Mouse (Mus musculus) MEL (cell line): Measurements from ENCODE around the gene Mfap3. TPM values are rescaled to one million over a fixed set of nuclear protein-coding genes. Genes with fewer than 3 reads are reported as not detected.

Source experiments
- DNase-seq: peaks from one replicate; pipeline ENCODE4 v3.0.0; 2011; ENCODE audit warnings: low read depth, low spot score
- H3K27ac ChIP-seq: 2 replicates; pipeline ENCODE4 v1.5.1; 2012; ENCODE audit warnings: low read depth, mild to moderate bottlenecking, control low read depth, low read length, moderate library complexity; ENCODE audit not compliant: control insufficient read depth
- H3K27me3 ChIP-seq, 2 experiments: fragments of 150-350 bp in 1 of 2; sonication (generic) in 1 of 2; 2 replicates each; pipeline ENCODE4 v1.6.1; 2012; ENCODE audit warnings: low read length in 2 of 2, mild to moderate bottlenecking in 2 of 2, improper control_type of control experiment in 1 of 2, moderate library complexity in 1 of 2; ENCODE audit not compliant: insufficient read depth in 2 of 2, control insufficient read depth in 1 of 2
- H3K36me3 ChIP-seq, 2 experiments: 2 replicates each; pipeline ENCODE4 v1.6.1; 2012 to 2014; ENCODE audit warnings: low read length in 2 of 2, improper control_type of control experiment in 1 of 2, inconsistent platforms in 1 of 2, mild to moderate bottlenecking in 1 of 2; ENCODE audit not compliant: insufficient read depth in 2 of 2, control insufficient read depth in 1 of 2
- H3K4me1 ChIP-seq, 2 experiments: fragments of 150-350 bp in 1 of 2; sonication (generic) in 1 of 2; 2 replicates each; pipeline ENCODE4 v1.6.1; 2012; ENCODE audit warnings: low read length in 2 of 2, improper control_type of control experiment in 1 of 2, mild to moderate bottlenecking in 1 of 2; ENCODE audit not compliant: insufficient read depth in 2 of 2, control insufficient read depth in 1 of 2
- H3K4me3 ChIP-seq, 2 experiments: fragments of 150-350 bp in 1 of 2; sonication (generic) in 1 of 2; 2 replicates each; pipeline ENCODE4 v1.5.1; 2012; ENCODE audit warnings: low read depth in 2 of 2, low read length in 2 of 2, mild to moderate bottlenecking in 2 of 2, moderate library complexity in 2 of 2, control low read depth in 1 of 2, improper control_type of control experiment in 1 of 2; ENCODE audit not compliant: control insufficient read depth in 1 of 2, insufficient read depth in 1 of 2
- H3K79me2 ChIP-seq: 2 replicates; pipeline ENCODE4 v1.6.1; 2012; ENCODE audit warnings: mild to moderate bottlenecking, low read length, moderate library complexity; ENCODE audit not compliant: control insufficient read depth, poor library complexity, insufficient read depth
- H3K9ac ChIP-seq: 2 replicates; pipeline ENCODE4 v1.6.1; 2012; ENCODE audit warnings: low read depth, mild to moderate bottlenecking, control low read depth, low read length, moderate library complexity; ENCODE audit not compliant: control insufficient read depth, poor library complexity, severe bottlenecking
- H3K9me3 ChIP-seq: fragments of 150-350 bp; sonication (generic); replicated peaks from 2 replicates; pipeline ENCODE4 v1.6.1; 2012; ENCODE audit warnings: mild to moderate bottlenecking, low read length, improper control_type of control experiment, moderate library complexity; ENCODE audit not compliant: insufficient read depth
- BHLHE40 ChIP-seq: IDR thresholded peaks from 2 replicates; pipeline ENCODE4 v1.6.1; 2012; ENCODE audit warnings: low read depth, mild to moderate bottlenecking, inconsistent platforms, low read length, improper control_type of control experiment, borderline replicate concordance
- CHD1 ChIP-seq: IDR thresholded peaks from 2 replicates; pipeline ENCODE4 v1.6.1; 2012; ENCODE audit warnings: low read depth, mild to moderate bottlenecking, inconsistent platforms, low read length, improper control_type of control experiment
- CHD2 ChIP-seq: IDR thresholded peaks from 2 replicates; pipeline ENCODE4 v1.6.1; 2011; ENCODE audit warnings: low read length, improper control_type of control experiment
- CTCF ChIP-seq, 3 experiments: IDR thresholded peaks in 2 of 3; conservative IDR thresholded peaks in 1 of 3; 2 replicates each; pipeline ENCODE4 v1.5.1; 2011 to 2012; ENCODE audit warnings: low read length in 3 of 3, low read depth in 2 of 3, mild to moderate bottlenecking in 2 of 3, improper control_type of control experiment in 1 of 3, inconsistent platforms in 1 of 3, mixed read lengths in 1 of 3, moderate library complexity in 1 of 3; ENCODE audit not compliant: control insufficient read depth in 1 of 3, insufficient read depth in 1 of 3, poor library complexity in 1 of 3, severe bottlenecking in 1 of 3
- E2F4 ChIP-seq: IDR thresholded peaks from 2 replicates; pipeline ENCODE4 v1.6.1; 2011; ENCODE audit warnings: low read depth, low read length, improper control_type of control experiment, borderline replicate concordance
- ETS1 ChIP-seq: IDR thresholded peaks from 2 replicates; pipeline ENCODE4 v1.6.1; 2012; ENCODE audit warnings: low read depth, mild to moderate bottlenecking, inconsistent platforms, low read length, improper control_type of control experiment, moderate library complexity
- GABPA ChIP-seq: IDR thresholded peaks from 2 replicates; pipeline ENCODE4 v1.6.1; 2012; ENCODE audit warnings: low read depth, mild to moderate bottlenecking, inconsistent platforms, low read length, improper control_type of control experiment, moderate library complexity
- JUND ChIP-seq: IDR thresholded peaks from 2 replicates; pipeline ENCODE4 v1.6.1; 2011; ENCODE audit warnings: low read depth, mild to moderate bottlenecking, improper control_type of control experiment, low read length
- MAFK ChIP-seq: IDR thresholded peaks from 2 replicates; pipeline ENCODE4 v1.6.1; 2011; ENCODE audit warnings: low read depth, mild to moderate bottlenecking, low read length, improper control_type of control experiment, borderline replicate concordance
- MEF2A ChIP-seq: IDR thresholded peaks from 2 replicates; pipeline ENCODE4 v1.6.1; 2014; ENCODE audit warnings: low read depth, mild to moderate bottlenecking, inconsistent platforms, low read length, improper control_type of control experiment; ENCODE audit not compliant: poor library complexity, insufficient replicate concordance, severe bottlenecking; ENCODE audit errors: extremely low read depth
- MYC ChIP-seq: IDR thresholded peaks from 2 replicates; pipeline ENCODE4 v1.6.1; 2011; ENCODE audit warnings: low read depth, mild to moderate bottlenecking, low read length, improper control_type of control experiment, moderate library complexity
- NRF1 ChIP-seq: IDR thresholded peaks from 2 replicates; pipeline ENCODE4 v1.6.1; 2014; ENCODE audit warnings: low read depth, mild to moderate bottlenecking, inconsistent platforms, low read length, improper control_type of control experiment, moderate library complexity; ENCODE audit not compliant: poor library complexity, insufficient read depth, severe bottlenecking
- POLR2A ChIP-seq, 2 experiments: IDR thresholded peaks; 2 replicates each; pipeline ENCODE4 v1.6.1; 2011 to 2012; ENCODE audit warnings: low read length in 2 of 2, mild to moderate bottlenecking in 2 of 2, control low read depth in 1 of 2, improper control_type of control experiment in 1 of 2, low read depth in 1 of 2, moderate library complexity in 1 of 2; ENCODE audit not compliant: control insufficient read depth in 1 of 2, insufficient read depth in 1 of 2, poor library complexity in 1 of 2
- POLR2AphosphoS5 ChIP-seq: IDR thresholded peaks from 2 replicates; pipeline ENCODE4 v1.6.1; 2012; ENCODE audit warnings: low read depth, borderline replicate concordance, mild to moderate bottlenecking, inconsistent platforms, low read length, moderate library complexity, mixed read lengths
- RCOR1 ChIP-seq: IDR thresholded peaks from 2 replicates; pipeline ENCODE4 v1.6.1; 2012; ENCODE audit warnings: low read depth, mild to moderate bottlenecking, inconsistent platforms, low read length, improper control_type of control experiment
- SIN3A ChIP-seq: IDR thresholded peaks from 2 replicates; pipeline ENCODE4 v1.6.1; 2012; ENCODE audit warnings: low read length, improper control_type of control experiment, inconsistent platforms
- SMC3 ChIP-seq: IDR thresholded peaks from 2 replicates; pipeline ENCODE4 v1.6.1; 2011; ENCODE audit warnings: low read depth, low read length, improper control_type of control experiment
- UBTF ChIP-seq: IDR thresholded peaks from 2 replicates; pipeline ENCODE4 v1.6.1; 2012; ENCODE audit warnings: low read depth, mild to moderate bottlenecking, inconsistent platforms, low read length, improper control_type of control experiment, moderate library complexity, borderline replicate concordance; ENCODE audit not compliant: insufficient read depth
- USF1 ChIP-seq: IDR thresholded peaks from 2 replicates; pipeline ENCODE4 v1.6.1; 2014; ENCODE audit warnings: low read depth, mild to moderate bottlenecking, inconsistent platforms, low read length, improper control_type of control experiment, moderate library complexity
- USF2 ChIP-seq, 2 experiments: IDR thresholded peaks; 2 replicates each; pipeline ENCODE4 v1.6.1; 2011 to 2012; ENCODE audit warnings: improper control_type of control experiment in 2 of 2, low read length in 2 of 2, borderline replicate concordance in 1 of 2, inconsistent platforms in 1 of 2, low read depth in 1 of 2, mild to moderate bottlenecking in 1 of 2; ENCODE audit not compliant: insufficient read depth in 1 of 2
- polyA plus RNA-seq, 2 experiments: library from polyadenylated mRNA; stranded (reverse) in 1 of 2; unstranded in 1 of 2; fragments of >175 nt in 1 of 2; fragments of >200 nt in 1 of 2; gene quantifications; 2 replicates each; pipeline versions ENCODE4 v1.2.1 to v1.2.4; 2012; ENCODE audit warnings: low replicate concordance in 2 of 2, low read depth in 1 of 2; ENCODE audit not compliant: insufficient read length in 2 of 2, insufficient read depth in 1 of 2, missing spikeins in 1 of 2
- total RNA-seq: library from RNA; depleted of rRNA; stranded (reverse); fragments of 300-350 nt; gene quantifications from 2 replicates; pipeline ENCODE4 v1.2.3, GENCODE M21; 2012

Mfap3 gene
- total and polyA plus RNA-seq, 3 experiments, result 21.2 to 22.7 TPM; not detected in 1

DNA sequence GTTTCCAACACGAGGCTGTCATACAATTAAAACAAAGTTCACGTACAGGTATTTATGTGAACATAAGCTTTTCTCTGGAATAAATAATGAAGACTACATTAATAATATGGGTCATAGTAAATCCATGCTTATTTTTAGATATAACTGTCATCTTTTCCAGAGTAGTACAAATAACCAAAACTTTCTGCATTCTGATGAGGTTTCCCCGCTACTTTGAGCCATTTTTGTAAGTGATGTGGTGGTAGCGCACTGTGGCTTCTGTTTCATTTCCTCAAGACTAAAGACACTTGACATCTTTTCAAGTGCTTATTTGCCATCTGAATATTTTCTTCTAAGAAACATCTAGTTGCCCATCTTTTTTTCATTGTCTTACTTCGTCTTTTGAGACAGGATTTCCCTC, 3.2 kb upstream of the Mfap3 start:
- Histone ChIP-seq H3K9ac (no peak overlapping the region), H3K4me1 (peaks cover 3 to 14% of the 10 kb centered on the region in 2 experiments), H3K27ac (no peak overlapping the region), H3K36me3 (peaks cover 0 to 16% of the 10 kb centered on the region in 2 experiments), H3K27me3 (no peaks in the 10 kb centered on the region), H3K4me3 (no peak overlapping the region), H3K79me2 (peaks cover 22% of the 10 kb centered on the region), H3K9me3 (no peaks in the 10 kb centered on the region)
- TF ChIP-seq POLR2A (IDR thresholded peaks at IDR 0.05; ENCODE audit: control insufficient read depth in 1 of 2, insufficient read depth in 1 of 2, low read depth in 1 of 2, low read length in 2 of 2, poor library complexity in 1 of 2) (no peak), CHD1 (no peak), NRF1 (no peak), JUND (no peak), GABPA (no peak), E2F4 (no peak), POLR2AphosphoS5 (no peak), SIN3A (no peak), USF1 (no peak), USF2 (IDR thresholded peaks at IDR 0.05; ENCODE audit: borderline replicate concordance in 1 of 2, insufficient read depth in 1 of 2, low read depth in 1 of 2, low read length in 2 of 2) (no peak), ETS1 (no peak), RCOR1 (no peak), CTCF (IDR thresholded peaks at IDR 0.05 in 2 of 3, conservative IDR thresholded peaks at IDR 0.05 in 1 of 3; ENCODE audit: control insufficient read depth in 1 of 3, insufficient read depth in 1 of 3, low read depth in 2 of 3, low read length in 3 of 3, poor library complexity in 1 of 3, severe bottlenecking in 1 of 3) (no peak), CHD2 (no peak), UBTF (no peak), MAFK (no peak), MEF2A (no peak), MYC (no peak), SMC3 (no peak)
- no peak for DNase-seq

DNA sequence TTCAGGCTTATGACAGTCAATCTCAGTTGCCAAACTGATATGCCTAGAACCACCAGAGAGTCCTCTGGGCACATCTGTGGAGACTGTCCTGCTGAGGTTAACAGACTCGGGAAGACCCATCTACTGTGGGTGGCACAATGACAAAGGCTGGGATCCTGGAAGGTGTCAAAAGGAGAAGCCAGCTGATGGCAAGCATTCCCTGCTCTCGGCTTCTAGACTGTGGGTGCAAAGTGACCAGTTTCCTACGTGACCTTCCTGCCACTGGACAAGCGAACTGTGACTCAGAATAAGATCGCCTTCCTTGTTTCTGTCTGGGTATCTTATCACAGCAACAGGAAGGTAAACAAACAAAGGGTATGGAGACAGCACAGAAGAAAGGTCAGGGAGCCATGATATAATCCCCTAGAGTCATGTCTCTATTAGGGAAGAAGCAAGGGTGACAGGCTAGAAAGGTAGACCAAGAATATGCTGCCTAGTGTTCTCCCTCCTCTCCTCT, 1.5 kb upstream of the Mfap3 start:
- Histone ChIP-seq H3K36me3 (peaks cover 0 to 17% of the 10 kb centered on the region in 2 experiments; a peak in 3 of 4 replicates), H3K4me3 (no peak overlapping the region)
- TF ChIP-seq BHLHE40 (no peak), SIN3A (no peak)

More for the DNA sequence above, 1.5 kb upstream of the Mfap3 start:
- Histone ChIP-seq H3K27ac (no peak overlapping the region), H3K9ac (no peak overlapping the region), H3K79me2 (peaks cover 27% of the 10 kb centered on the region), H3K4me1 (peaks cover 3 to 14% of the 10 kb centered on the region in 2 experiments), H3K27me3 (no peaks in the 10 kb centered on the region), H3K9me3 (no peaks in the 10 kb centered on the region)
- no peak for DNase-seq
